Mouse (Mus musculus) embryonic facial prominence, embryonic 13.5 days (tissue): ENCODE data around the gene Baiap2l2. TPM values are rescaled to one million over a fixed set of nuclear protein-coding genes. Genes with fewer than 3 reads are reported as not detected.
A peak's percentile ranks its signal among the peaks of the same experiment; 100 is the strongest.

ENCODE experiments used
- ATAC-seq: fragments of 200-750 bp; cut with Nextera tagmentation; 2 replicates; pipeline ENCODE4 v1.8.0; 2017; ENCODE audit warnings: low read depth; ENCODE audit not compliant: insufficient number of reproducible peaks, insufficient read depth, low FRiP score, low TSS enrichment
- H3K27ac ChIP-seq: fragments of 300-500 bp; sonication (generic); 2 replicates; pipeline ENCODE4 v1.5.1; 2015; ENCODE audit warnings: moderate library complexity, mild to moderate bottlenecking, inconsistent platforms
- H3K27me3 ChIP-seq: fragments of 300-500 bp; sonication (generic); 2 replicates; pipeline ENCODE4 v1.6.1; 2015; ENCODE audit warnings: mild to moderate bottlenecking, inconsistent platforms
- H3K36me3 ChIP-seq: fragments of 300-500 bp; sonication (generic); 2 replicates; pipeline ENCODE4 v1.6.1; 2015; ENCODE audit warnings: mild to moderate bottlenecking, inconsistent platforms
- H3K4me1 ChIP-seq: fragments of 300-500 bp; sonication (generic); 2 replicates; pipeline ENCODE4 v1.6.1; 2015; ENCODE audit warnings: inconsistent platforms
- H3K4me2 ChIP-seq: fragments of 300-500 bp; sonication (generic); 2 replicates; pipeline ENCODE4 v1.6.1; 2015; ENCODE audit warnings: moderate library complexity, mild to moderate bottlenecking, inconsistent platforms
- H3K4me3 ChIP-seq: fragments of 300-500 bp; sonication (generic); 2 replicates; pipeline ENCODE4 v1.5.1; 2015; ENCODE audit warnings: mild to moderate bottlenecking, inconsistent platforms
- H3K9ac ChIP-seq: fragments of 300-500 bp; sonication (generic); 2 replicates; pipeline ENCODE4 v1.6.1; 2015; ENCODE audit warnings: mild to moderate bottlenecking, inconsistent platforms
- H3K9me3 ChIP-seq: fragments of 300-500 bp; sonication (generic); 2 replicates; pipeline ENCODE4 v1.6.1; 2016; ENCODE audit warnings: inconsistent platforms
- WGBS: fragments of 180-500 bp; shearing (Covaris S2); methylation state at CpG from one replicate; pipeline ENCODE4 v1.1.7; 2015; ENCODE audit warnings: mixed read lengths; 5-methylcytosine and 5-hydroxymethylcytosine counted together
- polyA plus RNA-seq: library from polyadenylated mRNA; unstranded; fragments of >200 nt; fragmentation: Nextera tagmentation; extraction: Ambion mirVana; gene quantifications from 2 replicates; pipeline ENCODE4 v1.2.1, GENCODE M21; 2015

The Baiap2l2 gene
- polyA plus RNA-seq, 1 experiment from 2014 or later: 23.4 TPM

DNA sequence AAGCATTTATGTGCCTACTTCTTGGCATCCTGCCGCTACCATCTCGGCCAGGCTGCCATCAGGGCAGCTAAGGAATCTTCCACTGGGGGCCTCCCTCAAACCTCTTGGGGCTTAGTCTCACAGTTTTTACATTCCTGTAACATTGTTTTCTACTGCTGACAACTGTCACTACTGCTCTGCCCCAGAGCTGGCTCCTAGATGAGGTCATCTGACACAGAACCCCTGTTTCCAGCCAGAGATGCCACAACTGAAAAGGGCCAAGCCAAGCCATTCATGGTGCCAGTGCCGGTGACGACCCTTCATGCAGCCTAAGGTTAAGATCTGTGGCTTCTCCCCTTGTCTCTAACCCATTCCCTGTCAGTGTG is 38.4 kb upstream of the Baiap2l2 start:
- Histone ChIP-seq H3K4me3 (no peak overlapping the region), H3K4me2 (no peak overlapping the region), H3K27ac (peak overlapping the region; percentile 66), H3K4me1 (peaks cover 51% of the 10 kb centered on the region), H3K9ac (no peak overlapping the region), H3K9me3 (no peaks in the 10 kb centered on the region), H3K27me3 (no peaks in the 10 kb centered on the region), H3K36me3 (no peaks in the 10 kb centered on the region)
- 71% methylated on average over 4 of the region's 4 CpGs for WGBS
- ATAC-seq: no peak

DNA sequence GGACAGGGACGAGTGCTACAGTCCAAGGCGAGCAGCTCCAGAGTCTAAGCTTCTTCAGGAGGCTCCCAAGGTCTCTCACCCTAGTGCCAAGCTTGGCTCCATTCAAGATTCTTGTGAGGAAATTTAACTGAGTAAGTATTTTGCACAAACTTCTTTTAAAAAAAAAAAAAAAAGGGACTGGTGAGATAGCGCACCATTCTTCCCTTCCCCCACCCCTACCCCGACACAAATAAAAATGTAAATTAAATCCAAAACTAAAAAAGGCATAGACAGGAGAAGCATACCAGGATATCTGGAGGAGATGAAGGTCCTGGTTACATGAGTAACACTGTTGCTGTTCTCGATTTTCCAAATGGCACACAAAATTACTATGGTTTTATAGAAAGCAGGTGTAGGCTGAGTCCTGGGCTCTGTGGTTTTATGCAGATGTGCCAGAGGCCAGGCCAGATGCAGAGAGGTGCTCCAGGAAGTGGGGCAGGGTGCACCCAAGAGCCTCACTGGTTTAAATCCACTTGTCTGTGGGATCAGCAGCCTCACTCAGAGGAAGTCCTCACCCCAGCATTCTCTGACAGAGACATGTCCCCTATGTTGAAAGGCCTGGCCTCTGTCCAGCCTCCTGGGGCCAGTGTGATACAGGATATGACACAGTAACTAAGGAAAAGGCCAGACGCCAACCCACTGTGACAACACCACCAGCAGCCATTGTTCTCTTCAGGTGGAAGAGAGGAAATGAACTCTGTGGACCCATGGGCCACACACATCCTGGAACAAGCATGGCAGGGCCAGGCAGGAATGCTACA is 37.9 kb upstream of the Baiap2l2 start:
- peak overlapping the region; percentile 66 for H3K27ac ChIP-seq
- H3K27me3 ChIP-seq: no peaks in the 10 kb centered on the region
- H3K4me1 ChIP-seq: peaks cover 51% of the 10 kb centered on the region
- no peak overlapping the region for H3K9ac ChIP-seq
- H3K4me3 ChIP-seq: no peak overlapping the region
- 43% methylated on average over 6 of the region's 6 CpGs for WGBS
- no peaks in the 10 kb centered on the region for H3K9me3 ChIP-seq
- H3K4me2 ChIP-seq: no peak overlapping the region
- no peaks in the 10 kb centered on the region for H3K36me3 ChIP-seq
- no peak for ATAC-seq

DNA sequence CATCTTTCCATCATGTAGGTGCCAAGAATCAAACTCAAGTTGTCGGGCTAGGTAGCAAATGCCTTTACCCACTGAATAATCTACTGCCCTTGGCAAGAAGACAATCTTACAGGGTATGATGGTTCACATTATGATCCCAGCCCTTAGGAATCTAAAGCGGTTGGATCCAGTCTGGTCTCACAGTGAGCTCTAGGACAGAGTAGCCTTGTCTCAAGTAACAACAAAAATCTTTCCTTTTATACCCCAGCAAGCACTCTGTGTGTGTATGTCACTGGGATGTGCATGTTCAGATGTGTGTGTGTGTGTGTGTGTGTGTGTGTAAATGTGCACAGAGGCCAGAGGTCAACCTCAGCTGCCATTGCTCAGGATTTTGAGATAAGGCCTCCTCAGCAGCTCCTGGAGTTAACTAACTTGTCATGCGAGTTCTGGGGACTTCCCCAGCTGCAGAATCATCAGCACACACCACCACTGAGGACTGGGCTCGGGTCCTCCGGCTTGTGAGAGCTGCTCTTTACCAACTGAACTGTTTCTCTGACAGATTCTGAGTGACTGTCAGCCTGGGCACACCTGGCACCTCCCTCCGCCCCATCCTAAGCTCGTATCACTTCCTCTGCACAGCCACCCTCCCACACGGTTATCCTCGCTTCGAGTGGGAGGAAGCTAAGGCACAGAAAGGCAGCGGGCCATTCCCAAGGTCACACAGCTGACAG is 37.1 kb upstream of the Baiap2l2 start:
- Histone ChIP-seq H3K4me1 (peaks cover 49% of the 10 kb centered on the region), H3K9me3 (no peaks in the 10 kb centered on the region), H3K4me3 (no peak overlapping the region), H3K9ac (no peak overlapping the region), H3K36me3 (no peaks in the 10 kb centered on the region), H3K27ac (peak overlapping the region; percentile 49; the same call in 1 of the 2 replicates), H3K4me2 (no peak overlapping the region), H3K27me3 (no peaks in the 10 kb centered on the region)
- no peak for ATAC-seq
- WGBS: 59% methylated on average over 11 of the region's 11 CpGs

DNA sequence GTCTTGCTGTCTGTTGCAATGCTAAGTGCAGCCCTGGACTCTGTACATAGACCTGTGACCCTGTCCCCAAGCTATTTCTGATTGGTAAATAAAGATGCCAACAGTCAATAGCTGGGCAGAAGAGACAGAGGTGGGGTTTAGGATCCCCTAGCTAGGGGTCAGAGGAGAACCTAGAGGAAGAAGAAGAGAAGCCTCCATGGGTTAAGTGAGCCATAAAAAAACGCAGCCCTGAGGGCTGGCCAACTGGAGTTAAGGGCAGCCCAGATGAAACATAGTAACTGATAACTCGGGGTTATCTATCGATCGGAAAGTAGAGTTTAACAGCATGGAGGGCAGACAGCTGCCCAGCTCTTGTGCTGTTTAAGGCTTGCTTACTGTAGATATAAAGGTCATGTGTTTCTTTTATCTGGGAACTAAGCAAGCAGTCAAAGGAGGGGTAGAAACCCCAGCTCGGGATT is 36.4 kb upstream of the Baiap2l2 start:
- Histone ChIP-seq H3K9ac (no peak overlapping the region), H3K4me2 (no peak overlapping the region), H3K36me3 (no peaks in the 10 kb centered on the region), H3K27ac (no peak overlapping the region), H3K4me1 (peaks cover 42% of the 10 kb centered on the region), H3K4me3 (no peak overlapping the region), H3K9me3 (no peaks in the 10 kb centered on the region), H3K27me3 (no peaks in the 10 kb centered on the region)
- no peak for ATAC-seq
- WGBS: 82% methylated on average over 5 of the region's 5 CpGs

DNA sequence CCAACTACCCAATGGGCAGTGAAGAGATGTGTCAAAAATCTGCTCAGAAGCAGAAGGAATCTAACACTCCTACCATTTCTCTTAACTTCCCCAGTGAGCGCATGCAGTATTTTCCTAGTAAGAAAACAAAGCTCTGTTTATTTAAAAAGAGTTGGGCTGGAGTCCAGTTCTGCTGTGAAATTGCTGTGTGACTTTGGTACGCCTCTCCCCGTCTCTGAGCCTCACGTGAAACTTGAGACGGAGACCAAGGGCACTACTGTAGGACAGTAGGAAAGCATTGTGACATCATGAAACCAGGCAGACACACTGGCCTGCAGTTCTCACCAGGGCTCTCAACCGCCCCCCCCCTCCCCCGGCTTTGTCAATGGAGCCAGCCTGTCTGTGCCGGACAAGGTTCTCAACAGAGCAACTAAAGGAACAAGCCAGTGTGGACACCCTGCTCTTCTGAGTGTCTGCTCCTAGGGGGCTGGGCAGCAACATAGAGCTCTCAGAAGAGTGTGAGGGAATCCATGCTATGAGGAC is 28.6 kb upstream of the Baiap2l2 start:
- no peak overlapping the region for H3K9ac ChIP-seq
- peaks cover 13% of the 10 kb centered on the region for H3K36me3 ChIP-seq
- no peak overlapping the region for H3K4me2 ChIP-seq
- H3K27me3 ChIP-seq: no peaks in the 10 kb centered on the region
- no peaks in the 10 kb centered on the region for H3K9me3 ChIP-seq
- peaks cover 4% of the 10 kb centered on the region; the same call in 1 of the 2 replicates for H3K4me1 ChIP-seq
- no peak overlapping the region for H3K27ac ChIP-seq
- H3K4me3 ChIP-seq: no peak overlapping the region
- WGBS: 72% methylated on average over 8 of the region's 8 CpGs
- ATAC-seq: no peak

DNA sequence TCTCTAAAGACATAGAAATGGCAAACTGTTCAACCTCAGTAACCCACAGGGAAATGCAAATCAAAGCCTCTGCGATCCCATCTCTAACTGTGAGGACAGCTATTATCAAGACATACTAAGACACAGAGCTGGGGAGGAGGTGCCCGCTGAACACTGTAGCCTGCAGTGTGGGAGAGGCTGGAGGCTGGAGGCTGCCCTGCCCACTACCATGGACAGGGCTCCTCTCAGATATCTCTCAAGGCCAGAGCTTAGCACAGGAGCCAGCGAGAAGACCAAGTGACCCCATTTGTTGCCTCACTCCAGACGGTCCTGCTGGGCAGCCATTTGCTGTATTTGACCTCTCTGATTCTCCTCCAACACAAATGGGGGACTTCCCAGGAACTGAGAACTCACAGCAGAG is 22.5 kb upstream of the Baiap2l2 start:
- no peaks in the 10 kb centered on the region for H3K27me3 ChIP-seq
- H3K4me1 ChIP-seq: no peaks in the 10 kb centered on the region
- no peaks in the 10 kb centered on the region for H3K9me3 ChIP-seq
- no peak overlapping the region for H3K27ac ChIP-seq
- no peak for ATAC-seq
- 61% methylated on average over 4 of the region's 4 CpGs for WGBS
- no peak overlapping the region for H3K4me3 ChIP-seq
- H3K36me3 ChIP-seq: peaks cover 29% of the 10 kb centered on the region
- H3K9ac ChIP-seq: no peak overlapping the region
- no peak overlapping the region for H3K4me2 ChIP-seq

DNA sequence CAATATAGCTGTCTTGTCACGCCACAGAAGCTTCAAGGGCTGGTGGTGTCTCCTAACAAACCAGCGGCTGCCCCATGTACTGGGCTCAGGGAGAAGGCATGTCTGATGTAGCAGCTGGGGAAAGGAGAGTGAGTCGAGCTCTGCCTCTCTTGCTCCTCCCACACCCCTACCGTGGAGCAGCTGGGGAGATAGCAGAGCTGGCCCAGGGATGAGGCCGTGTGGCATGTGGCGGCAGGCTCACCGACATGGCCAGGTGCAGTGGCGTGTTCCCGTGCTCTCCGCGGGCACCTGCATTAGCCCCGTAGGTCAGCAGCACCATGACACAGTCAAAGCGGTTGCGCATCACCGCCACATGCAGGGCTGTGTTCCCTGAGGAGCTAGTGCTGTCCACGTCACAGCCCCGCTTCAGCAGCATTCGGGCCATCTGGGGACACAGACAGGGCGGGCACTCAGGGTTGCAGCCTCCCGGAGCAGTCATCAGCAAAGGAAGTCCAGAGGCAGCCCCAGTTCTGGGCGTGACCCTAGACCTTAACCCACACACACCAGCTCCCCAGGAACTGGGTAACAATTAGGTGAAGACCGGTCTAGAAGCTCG is 20.8 kb upstream of the Baiap2l2 start:
- H3K27me3 ChIP-seq: no peaks in the 10 kb centered on the region
- 81% methylated on average over 23 of the region's 23 CpGs for WGBS
- H3K4me2 ChIP-seq: no peak overlapping the region
- no peak overlapping the region for H3K4me3 ChIP-seq
- no peak overlapping the region for H3K27ac ChIP-seq
- H3K4me1 ChIP-seq: no peaks in the 10 kb centered on the region
- H3K9me3 ChIP-seq: no peaks in the 10 kb centered on the region
- no peak for ATAC-seq
- H3K36me3 ChIP-seq: peaks cover 31% of the 10 kb centered on the region
- H3K9ac ChIP-seq: no peak overlapping the region

DNA sequence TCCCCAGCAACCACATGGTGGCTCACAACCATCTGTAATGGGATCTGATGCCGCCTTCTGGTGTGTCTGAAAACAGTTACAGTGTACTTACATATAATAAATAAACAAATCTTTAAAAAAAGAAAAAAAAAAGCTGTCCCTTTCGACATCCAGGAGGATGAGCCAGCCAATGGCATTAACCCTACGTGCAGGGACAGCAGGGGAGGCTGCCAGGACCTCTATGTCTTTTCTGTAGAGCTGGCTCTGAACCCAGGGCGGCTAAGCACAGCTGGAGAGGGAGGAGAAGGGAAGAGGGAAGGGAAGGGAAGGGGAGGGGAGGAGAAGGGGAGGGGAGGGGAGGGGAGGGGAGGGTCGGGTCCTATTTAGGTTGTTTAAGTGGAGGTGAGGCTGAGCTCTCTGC is 19.5 kb upstream of the Baiap2l2 start:
- ATAC-seq: no peak
- peaks cover 34% of the 10 kb centered on the region for H3K36me3 ChIP-seq
- no peak overlapping the region for H3K4me2 ChIP-seq
- no peak overlapping the region for H3K9ac ChIP-seq
- 53% methylated on average over 5 of the region's 5 CpGs for WGBS
- no peak overlapping the region for H3K4me3 ChIP-seq
- no peaks in the 10 kb centered on the region for H3K4me1 ChIP-seq
- H3K27me3 ChIP-seq: no peaks in the 10 kb centered on the region
- H3K27ac ChIP-seq: no peak overlapping the region
- no peaks in the 10 kb centered on the region for H3K9me3 ChIP-seq

DNA sequence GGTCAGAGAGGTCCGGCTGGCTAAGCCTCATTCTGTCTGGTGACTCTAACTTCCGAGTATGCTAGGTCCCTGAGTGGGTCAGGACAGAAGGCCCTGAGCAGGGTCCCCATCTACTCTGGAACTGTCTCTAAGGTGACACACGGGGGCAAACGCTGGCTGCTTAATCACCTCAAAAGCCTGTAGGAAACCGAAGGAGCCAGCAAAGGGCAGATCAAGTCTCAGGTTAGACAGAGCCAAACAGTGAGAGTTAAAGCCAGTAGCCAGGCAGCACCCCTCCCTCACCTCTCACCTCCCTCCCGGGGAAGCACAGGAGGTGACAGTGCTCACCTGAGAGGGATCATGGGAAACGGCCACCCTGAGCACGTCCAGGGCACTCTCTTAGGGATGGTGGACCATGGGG is 18.4 kb upstream of the Baiap2l2 start:
- no peak overlapping the region for H3K4me3 ChIP-seq
- no peaks in the 10 kb centered on the region for H3K4me1 ChIP-seq
- no peak overlapping the region for H3K9ac ChIP-seq
- 87% methylated on average over 8 of the region's 8 CpGs for WGBS
- no peaks in the 10 kb centered on the region for H3K27me3 ChIP-seq
- ATAC-seq: no peak
- H3K27ac ChIP-seq: no peak overlapping the region
- no peaks in the 10 kb centered on the region for H3K9me3 ChIP-seq
- H3K4me2 ChIP-seq: no peak overlapping the region
- peaks cover 34% of the 10 kb centered on the region for H3K36me3 ChIP-seq

DNA sequence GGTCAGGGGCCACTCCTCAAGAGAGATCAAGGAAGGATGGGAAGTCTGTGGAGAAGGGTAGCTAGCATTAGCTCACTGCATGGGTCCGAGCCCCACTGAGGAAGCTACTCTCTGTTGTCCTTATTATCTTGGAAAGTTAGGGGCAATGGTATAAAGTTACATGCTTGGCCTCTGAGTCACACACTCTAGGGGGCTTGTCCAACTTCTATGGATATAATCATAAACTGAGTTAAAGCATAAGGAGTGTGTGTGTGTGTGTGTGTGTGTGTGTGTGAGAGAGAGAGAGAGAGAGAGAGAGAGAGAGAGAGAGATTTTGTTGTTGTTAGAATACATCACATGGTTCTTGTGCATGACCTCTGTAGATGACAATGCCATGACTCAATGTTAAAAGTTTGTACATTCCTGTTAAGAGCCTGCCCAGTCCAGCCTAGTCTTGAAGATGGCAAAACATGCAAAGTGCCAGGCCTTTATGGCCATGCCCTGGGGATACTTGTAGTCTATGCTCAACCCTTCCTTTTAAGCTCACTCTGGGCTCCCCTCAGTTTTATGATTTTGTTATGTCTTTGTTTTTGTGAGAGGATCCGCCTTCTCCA is 14.3 kb upstream of the Baiap2l2 start:
- Histone ChIP-seq H3K4me2 (no peak overlapping the region), H3K9ac (no peak overlapping the region), H3K4me1 (no peaks in the 10 kb centered on the region), H3K36me3 (peaks cover 18% of the 10 kb centered on the region), H3K27ac (no peak overlapping the region), H3K4me3 (no peak overlapping the region), H3K9me3 (no peaks in the 10 kb centered on the region), H3K27me3 (no peaks in the 10 kb centered on the region)
- 67% methylated on average over 2 of the region's 2 CpGs for WGBS
- ATAC-seq: no peak

DNA sequence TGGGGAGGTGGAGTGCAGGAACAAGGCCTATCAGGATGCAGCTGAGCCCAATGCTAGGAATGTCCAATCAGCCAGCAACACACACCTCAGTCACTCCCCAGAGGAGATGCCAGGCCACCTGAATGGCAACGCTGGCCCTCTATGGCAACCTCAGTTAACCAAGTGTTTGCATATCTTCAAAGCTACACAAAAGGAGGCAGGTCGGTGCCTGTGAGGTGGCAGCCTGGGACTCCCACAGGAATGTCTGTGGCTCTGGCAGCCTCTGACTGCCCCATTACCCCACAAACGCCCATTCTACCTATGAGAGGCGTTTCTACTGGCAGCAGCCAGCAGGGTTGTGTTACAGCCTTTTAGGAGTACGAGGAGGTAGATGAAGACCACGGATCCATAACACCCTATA is 13.2 kb upstream of the Baiap2l2 start:
- Histone ChIP-seq H3K4me2 (no peak overlapping the region), H3K9ac (no peak overlapping the region), H3K36me3 (peaks cover 18% of the 10 kb centered on the region), H3K4me1 (no peaks in the 10 kb centered on the region), H3K4me3 (no peak overlapping the region), H3K9me3 (no peaks in the 10 kb centered on the region), H3K27ac (no peak overlapping the region), H3K27me3 (no peaks in the 10 kb centered on the region)
- WGBS: 82% methylated on average over 6 of the region's 6 CpGs
- ATAC-seq: no peak
